Mouse (Mus musculus): ENCODE results near the gene Klhdc10. TPM values are rescaled to one million over a fixed set of nuclear protein-coding genes. Genes with fewer than 3 reads are reported as not detected.

Klhdc10 gene
- polyA plus RNA-seq, 1 experiment from 2014 or later, result 26.9 TPM

- H3K27me3 ChIP-seq, result no peaks in the 10 kb centered on the region
- no peak overlapping the region for H3K27ac ChIP-seq
- H3K9ac ChIP-seq, result no peak overlapping the region
- H3K36me3 ChIP-seq (ENCODE audit: poor library complexity, severe bottlenecking), result no peaks in the 10 kb centered on the region
- no peak for ATAC-seq
- peaks cover 22% of the 10 kb centered on the region; the same call in 1 of the 2 replicates for H3K4me1 ChIP-seq
- H3K9me3 ChIP-seq (replicated peaks), result no peaks in the 10 kb centered on the region
- 80% methylated on average over 5 of the region's 5 CpGs for WGBS
- peak overlapping the region; percentile 32; the same call in 1 of the 2 replicates for H3K4me2 ChIP-seq
- H3K4me3 ChIP-seq, result no peak overlapping the region
Observed at GRCm38 (mm10) chr6:30404671-30405070, 3.0 kb downstream of the Klhdc10 start.

- Histone ChIP-seq H3K4me2 (no peak overlapping the region), H3K27me3 (no peaks in the 10 kb centered on the region), H3K4me3 (no peak overlapping the region), H3K9me3 (replicated peaks) (no peaks in the 10 kb centered on the region), H3K27ac (no peak overlapping the region), H3K36me3 (ENCODE audit: poor library complexity, severe bottlenecking) (peaks cover 4% of the 10 kb centered on the region; the same call in 1 of the 2 replicates), H3K9ac (no peak overlapping the region), H3K4me1 (peaks cover 12% of the 10 kb centered on the region; the same call in 1 of the 2 replicates)
- WGBS, result 91% methylated on average over 3 of the region's 4 CpGs
- ATAC-seq, result no peak
Observed at GRCm38 (mm10) chr6:30408276-30408675, 6.6 kb downstream of the Klhdc10 start.

GRCm38 (mm10) chr6:30409399-30410093 is 7.9 kb downstream of the Klhdc10 start:
- Histone ChIP-seq H3K9ac (no peak overlapping the region), H3K4me3 (no peak overlapping the region), H3K9me3 (replicated peaks) (no peaks in the 10 kb centered on the region), H3K4me2 (no peak overlapping the region), H3K36me3 (ENCODE audit: poor library complexity, severe bottlenecking) (peaks cover 4% of the 10 kb centered on the region; the same call in 1 of the 2 replicates), H3K27me3 (no peaks in the 10 kb centered on the region), H3K4me1 (peaks cover 4% of the 10 kb centered on the region; the same call in 1 of the 2 replicates), H3K27ac (no peak overlapping the region)
- ATAC-seq, result no peak
- 93% methylated on average over 7 of the region's 7 CpGs for WGBS

GRCm38 (mm10) chr6:30411311-30411710 is 9.6 kb downstream of the Klhdc10 start:
- no peaks in the 10 kb centered on the region for H3K4me1 ChIP-seq
- H3K9me3 ChIP-seq (replicated peaks), result no peaks in the 10 kb centered on the region
- H3K9ac ChIP-seq, result no peak overlapping the region
- H3K4me3 ChIP-seq, result no peak overlapping the region
- H3K36me3 ChIP-seq (ENCODE audit: poor library complexity, severe bottlenecking), result peaks cover 4% of the 10 kb centered on the region; the same call in 1 of the 2 replicates
- 89% methylated on average over 4 of the region's 4 CpGs for WGBS
- H3K27ac ChIP-seq, result no peak overlapping the region
- no peaks in the 10 kb centered on the region for H3K27me3 ChIP-seq
- no peak for ATAC-seq
- H3K4me2 ChIP-seq, result no peak overlapping the region

GRCm38 (mm10) chr6:30416126-30416525 is 14.5 kb downstream of the Klhdc10 start:
- Histone ChIP-seq H3K4me1 (no peaks in the 10 kb centered on the region), H3K9me3 (replicated peaks) (no peaks in the 10 kb centered on the region), H3K27ac (no peak overlapping the region), H3K36me3 (ENCODE audit: poor library complexity, severe bottlenecking) (peaks cover 13% of the 10 kb centered on the region), H3K9ac (no peak overlapping the region), H3K4me3 (no peak overlapping the region), H3K4me2 (no peak overlapping the region), H3K27me3 (no peaks in the 10 kb centered on the region)
- WGBS, result 74% methylated on average over 2 of the region's 2 CpGs
- ATAC-seq, result no peak

GRCm38 (mm10) chr6:30416801-30417200 is 15.1 kb downstream of the Klhdc10 start:
- no peak overlapping the region for H3K9ac ChIP-seq
- no peak overlapping the region for H3K4me2 ChIP-seq
- no peak for ATAC-seq
- no peaks in the 10 kb centered on the region for H3K4me1 ChIP-seq
- peaks cover 20% of the 10 kb centered on the region for H3K36me3 ChIP-seq (ENCODE audit: poor library complexity, severe bottlenecking)
- no peak overlapping the region for H3K27ac ChIP-seq
- WGBS, result 80% methylated on average over 7 of the region's 7 CpGs
- H3K9me3 ChIP-seq (replicated peaks), result no peaks in the 10 kb centered on the region
- H3K4me3 ChIP-seq, result no peak overlapping the region
- H3K27me3 ChIP-seq, result no peaks in the 10 kb centered on the region

- no peak overlapping the region for H3K27ac ChIP-seq
- no peaks in the 10 kb centered on the region for H3K4me1 ChIP-seq
- no peak overlapping the region for H3K4me3 ChIP-seq
- no peak overlapping the region for H3K4me2 ChIP-seq
- no peak for ATAC-seq
- WGBS, result 86% methylated on average over 3 of the region's 3 CpGs
- no peaks in the 10 kb centered on the region; the same call in 1 of the 2 replicates for H3K36me3 ChIP-seq (ENCODE audit: poor library complexity, severe bottlenecking)
- no peaks in the 10 kb centered on the region for H3K9me3 ChIP-seq (replicated peaks)
- no peak overlapping the region for H3K9ac ChIP-seq
- H3K27me3 ChIP-seq, result no peaks in the 10 kb centered on the region
Observed at GRCm38 (mm10) chr6:30432461-30433192, 31.0 kb downstream of the Klhdc10 start.

- H3K27ac ChIP-seq, result no peak overlapping the region
- ATAC-seq, result no peak
- 94% methylated on average over 3 of the region's 3 CpGs for WGBS
- no peak overlapping the region for H3K4me2 ChIP-seq
- no peak overlapping the region for H3K9ac ChIP-seq
- no peaks in the 10 kb centered on the region for H3K27me3 ChIP-seq
- H3K36me3 ChIP-seq (ENCODE audit: poor library complexity, severe bottlenecking), result peaks cover 17% of the 10 kb centered on the region
- H3K4me1 ChIP-seq, result no peaks in the 10 kb centered on the region
- H3K9me3 ChIP-seq (replicated peaks), result no peaks in the 10 kb centered on the region
- H3K4me3 ChIP-seq, result no peak overlapping the region
Observed at GRCm38 (mm10) chr6:30436476-30436875, 34.8 kb downstream of the Klhdc10 start.

GRCm38 (mm10) chr6:30437054-30437453 is 35.4 kb downstream of the Klhdc10 start:
- H3K9me3 ChIP-seq (replicated peaks), result no peaks in the 10 kb centered on the region
- H3K4me3 ChIP-seq, result no peak overlapping the region
- no peak overlapping the region for H3K27ac ChIP-seq
- H3K36me3 ChIP-seq (ENCODE audit: poor library complexity, severe bottlenecking), result peaks cover 23% of the 10 kb centered on the region
- H3K27me3 ChIP-seq, result no peaks in the 10 kb centered on the region
- no peak overlapping the region for H3K9ac ChIP-seq
- no peak for ATAC-seq
- H3K4me1 ChIP-seq, result no peaks in the 10 kb centered on the region
- WGBS, result 85% methylated on average over 3 of the region's 3 CpGs
- H3K4me2 ChIP-seq, result no peak overlapping the region

GRCm38 (mm10) chr6:30439576-30439975 is 37.9 kb downstream of the Klhdc10 start:
- ATAC-seq, result no peak
- no peaks in the 10 kb centered on the region for H3K27me3 ChIP-seq
- 91% methylated on average over 10 of the region's 10 CpGs for WGBS
- no peaks in the 10 kb centered on the region for H3K9me3 ChIP-seq (replicated peaks)
- no peaks in the 10 kb centered on the region for H3K4me1 ChIP-seq
- no peak overlapping the region for H3K9ac ChIP-seq
- no peak overlapping the region for H3K4me3 ChIP-seq
- no peak overlapping the region for H3K27ac ChIP-seq
- peaks cover 48% of the 10 kb centered on the region for H3K36me3 ChIP-seq (ENCODE audit: poor library complexity, severe bottlenecking)
- H3K4me2 ChIP-seq, result no peak overlapping the region

GRCm38 (mm10) chr6:30456991-30457390 is 55.3 kb downstream of the Klhdc10 start:
- no peak for ATAC-seq
- H3K27ac ChIP-seq, result no peak overlapping the region
- no peak overlapping the region for H3K4me2 ChIP-seq
- WGBS, result 96% methylated on average over 7 of the region's 7 CpGs
- H3K9ac ChIP-seq, result no peak overlapping the region
- H3K4me1 ChIP-seq, result peaks cover 28% of the 10 kb centered on the region
- H3K27me3 ChIP-seq, result no peaks in the 10 kb centered on the region
- H3K36me3 ChIP-seq (ENCODE audit: poor library complexity, severe bottlenecking), result peaks cover 31% of the 10 kb centered on the region
- no peaks in the 10 kb centered on the region for H3K9me3 ChIP-seq (replicated peaks)
- H3K4me3 ChIP-seq, result no peak overlapping the region

- 83% methylated on average over 5 of the region's 5 CpGs for WGBS
- H3K27ac ChIP-seq, result no peak overlapping the region
- H3K9ac ChIP-seq, result no peak overlapping the region
- H3K36me3 ChIP-seq (ENCODE audit: poor library complexity, severe bottlenecking), result peaks cover 21% of the 10 kb centered on the region
- no peak overlapping the region for H3K4me3 ChIP-seq
- no peak overlapping the region for H3K4me2 ChIP-seq
- H3K27me3 ChIP-seq, result no peaks in the 10 kb centered on the region
- no peak for ATAC-seq
- peaks cover 34% of the 10 kb centered on the region for H3K4me1 ChIP-seq
- H3K9me3 ChIP-seq (replicated peaks), result no peaks in the 10 kb centered on the region
Observed at GRCm38 (mm10) chr6:30458626-30459025, 57.0 kb downstream of the Klhdc10 start.
